Mouse (Mus musculus) adrenal gland, postnatal 25 days (tissue): ENCODE results near the gene Smtnl2. TPM values are rescaled to one million over a fixed set of nuclear protein-coding genes. Genes with fewer than 3 reads are reported as not detected.

Source experiments
- DNase-seq: peaks from one replicate; pipeline ENCODE4 v3.0.0; 2021; ENCODE audit warnings: mixed read lengths
- total RNA-seq: library from RNA; stranded (reverse); gene quantifications from 2 replicates; pipeline ENCODE4 v1.2.3, GENCODE M21; 2021

Gene Smtnl2
- total RNA-seq, 1 experiment from 2014 or later, result 2.6 TPM

DNA sequence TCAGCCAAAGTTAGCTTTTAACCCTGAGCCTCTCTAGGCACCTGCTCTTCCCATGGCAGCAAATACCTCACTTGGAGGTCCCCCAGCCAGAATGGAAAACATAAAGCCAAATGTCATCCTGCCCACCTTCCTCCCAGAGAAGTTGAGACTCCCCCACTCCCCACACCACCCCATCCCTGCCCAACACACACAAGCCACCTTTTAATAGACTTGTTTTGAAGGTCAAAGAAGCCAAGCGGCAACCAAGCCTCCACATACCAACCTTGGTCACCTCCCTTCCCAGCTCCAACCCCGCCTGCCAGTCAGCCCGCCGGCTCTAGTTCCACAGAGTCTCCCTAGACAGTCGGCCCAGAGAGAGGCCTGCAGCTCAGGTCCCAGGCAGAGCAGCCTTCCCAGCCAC is 9.5 kb downstream of the Smtnl2 start:
- DNase-seq, result no peak

DNA sequence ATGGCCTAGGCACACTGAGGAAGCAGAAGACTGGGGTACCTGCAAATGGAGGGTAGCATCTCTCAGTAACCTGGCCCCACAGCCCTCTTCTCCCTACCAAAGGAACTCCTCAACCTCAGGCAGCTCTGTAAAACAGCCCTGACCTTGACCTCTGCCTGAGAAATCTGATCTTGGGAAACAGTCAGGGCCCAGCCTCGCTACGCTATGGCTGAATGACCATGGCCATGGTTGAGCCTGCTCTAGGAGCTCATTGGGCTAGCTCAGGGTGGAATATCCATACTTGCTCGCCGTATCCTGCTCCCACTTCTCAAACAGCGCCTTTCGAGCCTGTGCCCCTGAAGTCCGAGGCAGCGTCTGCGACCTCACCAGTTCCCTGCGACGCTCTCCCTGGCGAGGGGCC is 10.4 kb downstream of the Smtnl2 start:
- DNase-seq, result no peak

DNA sequence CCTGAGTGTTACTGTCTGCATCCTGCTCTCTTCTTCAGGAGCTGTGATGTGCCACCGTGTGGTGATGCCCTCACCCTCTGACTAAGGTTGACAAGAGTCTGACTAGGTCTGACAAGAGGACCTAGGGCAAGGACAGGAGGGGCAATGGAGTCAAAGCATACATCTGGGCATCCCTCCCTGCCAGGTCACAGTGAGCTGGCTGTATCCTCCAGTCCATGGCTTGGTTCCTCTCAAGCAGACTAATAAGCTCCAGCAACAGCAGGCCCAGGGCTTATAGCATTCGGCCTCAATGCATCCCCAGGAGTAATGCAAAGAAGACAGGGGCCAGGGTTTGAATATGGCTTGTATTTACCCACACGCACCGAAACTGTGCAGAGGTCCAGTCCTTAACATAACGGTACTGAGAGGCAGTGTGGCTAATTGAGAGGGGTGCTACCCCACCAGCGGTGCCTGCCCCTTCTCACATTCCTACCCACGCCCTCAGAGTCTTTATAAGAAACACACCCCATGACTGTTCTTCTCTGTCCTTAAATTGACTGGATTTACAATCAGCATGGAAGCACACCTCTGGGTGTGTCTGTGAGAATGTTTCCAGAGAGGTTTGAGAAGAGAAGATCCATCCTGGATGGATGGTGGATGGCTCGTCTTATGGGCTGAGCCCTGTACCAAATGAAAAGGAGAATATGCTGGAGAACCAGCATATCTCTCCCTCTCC is 13.5 kb downstream of the Smtnl2 start:
- DNase-seq, result no peak

DNA sequence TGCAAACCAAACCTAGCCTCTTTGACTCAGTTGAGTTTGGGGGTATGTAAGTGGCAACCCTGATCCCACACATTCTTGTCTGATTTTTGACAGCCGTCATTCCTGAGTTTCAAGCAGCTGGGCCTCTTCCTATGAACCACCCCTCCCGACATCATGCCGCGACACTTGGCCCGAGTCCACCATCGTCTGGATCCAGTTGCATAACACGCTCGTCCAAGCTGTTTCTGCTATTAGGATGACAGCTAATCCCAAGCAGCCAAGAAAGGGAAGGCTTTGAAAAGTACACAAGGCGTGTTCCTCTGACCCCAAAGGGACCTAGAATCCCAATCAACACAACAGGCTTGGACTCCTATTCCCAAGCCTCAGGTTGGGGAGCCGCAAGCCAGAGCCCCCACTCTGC is 14.4 kb downstream of the Smtnl2 start:
- peak; percentile 66 for DNase-seq

DNA sequence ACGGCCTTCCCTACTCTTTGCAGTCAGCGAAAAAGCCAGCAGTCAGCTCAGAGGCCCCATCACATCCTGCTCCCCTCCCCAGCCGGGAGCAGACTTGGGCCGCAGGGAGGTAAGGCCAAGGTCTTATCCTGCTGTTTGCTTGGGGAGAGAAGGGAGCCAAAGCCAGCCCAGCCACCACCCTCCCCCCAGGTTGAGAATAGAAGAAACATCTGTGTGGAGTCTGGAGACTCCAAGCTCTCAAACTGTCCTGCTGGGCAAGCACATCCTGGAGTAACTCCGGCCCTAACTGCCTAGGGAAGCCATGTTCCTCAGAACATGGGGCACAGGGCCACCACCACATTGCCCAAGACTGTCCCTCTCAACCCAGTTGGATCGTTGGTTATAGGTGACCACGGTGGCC is 14.9 kb downstream of the Smtnl2 start:
- no peak for DNase-seq

DNA sequence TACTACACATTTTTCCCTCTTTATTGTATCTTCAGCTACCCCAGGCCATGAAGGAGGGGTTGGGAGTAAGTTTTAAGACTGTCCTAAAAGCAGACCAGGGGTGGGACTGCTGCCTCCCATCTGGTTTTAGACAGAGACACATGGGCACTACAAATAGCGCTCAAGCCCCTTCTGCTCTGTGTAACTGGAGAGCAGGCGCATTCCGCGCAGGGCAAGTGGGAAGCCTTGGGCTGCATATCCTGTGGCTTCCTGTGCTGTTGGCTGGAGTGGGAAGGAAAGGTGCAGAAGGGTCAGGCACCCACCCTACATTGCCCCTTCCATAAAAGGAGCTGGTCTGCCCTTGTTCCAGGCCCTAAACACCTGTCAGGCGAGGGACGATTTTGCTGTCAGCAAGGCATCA is 15.9 kb downstream of the Smtnl2 start:
- no peak for DNase-seq

DNA sequence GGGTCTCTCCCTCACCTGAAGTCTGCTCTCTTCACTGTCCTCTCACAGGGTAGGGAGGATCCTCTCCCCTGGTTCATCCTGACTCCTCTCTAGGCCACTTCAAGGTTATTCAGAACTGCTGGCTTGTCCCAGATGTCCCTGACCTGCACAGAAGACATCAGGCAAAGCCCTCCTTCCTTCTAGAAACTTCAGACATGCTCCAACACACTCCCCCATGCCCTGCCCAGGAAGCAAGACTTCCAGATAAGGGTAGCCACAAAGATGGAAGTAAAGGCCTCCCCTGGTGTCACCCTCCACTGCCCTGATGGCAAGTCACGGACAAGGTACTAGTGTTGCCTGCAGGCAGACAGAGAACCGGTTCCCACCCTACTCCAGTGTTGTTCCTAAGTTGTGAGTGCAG is 16.8 kb downstream of the Smtnl2 start:
- no peak for DNase-seq

DNA sequence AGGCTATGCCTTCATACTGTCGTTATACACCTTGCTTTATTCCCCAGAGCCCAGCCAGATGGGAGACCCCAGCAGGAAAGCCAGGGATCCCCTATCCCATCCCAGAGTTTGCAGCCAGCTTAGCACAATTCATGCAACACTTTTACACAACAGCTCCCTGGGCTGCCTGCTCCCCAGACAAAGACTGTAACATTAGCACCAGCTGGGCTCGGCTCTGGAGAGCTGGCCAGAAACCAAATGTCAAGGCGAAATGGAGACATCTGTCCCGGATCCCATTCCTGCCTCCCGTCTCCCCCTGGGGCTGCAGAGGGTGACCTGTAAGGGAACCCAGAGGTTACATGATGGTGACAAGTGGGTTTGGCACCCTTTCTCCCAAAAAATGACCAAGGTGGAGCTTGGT is 17.8 kb downstream of the Smtnl2 start:
- peak; percentile 66 for DNase-seq

DNA sequence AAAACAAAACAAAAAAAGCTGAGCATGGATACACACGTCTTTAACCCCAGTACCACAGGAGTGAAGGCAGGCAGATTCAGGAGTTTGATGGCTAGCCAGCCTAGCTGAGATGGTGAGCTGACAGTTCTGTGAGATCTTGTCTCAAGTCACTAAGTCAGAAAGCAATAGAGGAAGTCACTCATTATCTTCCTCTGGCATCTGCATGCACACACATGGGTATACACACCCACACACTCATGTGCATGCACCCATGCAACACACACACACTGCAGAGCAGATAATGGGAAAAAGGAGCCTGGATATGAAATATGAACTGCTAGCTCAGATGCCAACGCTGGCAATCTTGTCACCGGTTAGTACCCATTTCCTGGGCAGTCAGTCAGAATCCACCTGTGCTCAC is 18.3 kb downstream of the Smtnl2 start:
- DNase-seq, result no peak

DNA sequence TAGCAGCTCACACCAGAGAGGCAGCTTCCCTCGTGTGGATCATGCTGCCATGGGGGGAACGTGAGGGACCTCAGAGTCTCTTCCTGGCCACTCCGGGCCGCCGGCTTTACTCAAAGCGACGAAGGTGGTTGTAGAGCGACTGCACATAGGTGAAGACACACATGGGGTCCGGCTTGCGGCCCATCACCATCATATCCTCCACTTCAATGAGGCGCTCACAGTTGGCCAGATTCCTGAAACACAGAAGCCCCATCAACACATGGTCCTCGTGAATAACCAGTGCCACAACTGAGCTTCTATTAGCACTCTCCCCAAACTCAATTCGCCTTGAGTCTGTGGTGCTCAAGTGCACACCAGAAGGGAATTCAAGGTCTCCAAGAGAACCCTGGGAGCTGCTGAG is 20.3 kb downstream of the Smtnl2 start:
- no peak for DNase-seq

DNA sequence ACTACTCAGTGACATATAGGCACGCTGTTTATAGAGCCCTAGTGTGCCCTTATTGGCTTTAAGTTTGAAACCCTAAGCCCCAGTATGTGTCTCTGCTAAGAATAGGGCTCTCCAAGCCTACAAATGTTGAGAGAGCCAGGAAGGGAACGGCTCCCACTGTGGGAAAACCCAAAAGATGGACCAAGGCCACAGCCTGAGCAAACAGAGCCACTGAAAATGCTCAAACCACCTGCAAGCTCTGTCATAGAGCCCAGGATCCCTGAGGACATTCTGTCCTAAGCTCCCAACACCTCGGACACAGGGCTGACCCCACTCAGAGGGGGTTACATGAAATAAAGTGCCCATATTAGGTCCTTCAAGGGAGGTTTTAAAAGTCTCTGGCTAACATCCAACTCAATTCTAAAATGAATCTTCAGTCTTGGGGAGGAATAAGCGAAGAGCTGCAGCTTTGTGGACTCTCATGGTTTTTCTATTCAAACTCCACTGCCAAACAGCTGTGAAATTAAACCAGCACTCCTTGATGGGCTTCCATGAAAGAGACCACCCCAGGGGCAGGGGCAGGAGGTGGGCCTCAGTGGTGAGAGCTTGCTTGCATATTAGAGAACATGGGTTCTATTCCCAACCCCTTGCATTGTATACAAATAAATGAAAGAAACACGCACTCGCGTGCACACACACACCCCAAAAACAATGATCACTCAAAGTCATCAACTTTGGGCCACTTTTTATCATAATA is 21.9 kb downstream of the Smtnl2 start:
- no peak for DNase-seq

DNA sequence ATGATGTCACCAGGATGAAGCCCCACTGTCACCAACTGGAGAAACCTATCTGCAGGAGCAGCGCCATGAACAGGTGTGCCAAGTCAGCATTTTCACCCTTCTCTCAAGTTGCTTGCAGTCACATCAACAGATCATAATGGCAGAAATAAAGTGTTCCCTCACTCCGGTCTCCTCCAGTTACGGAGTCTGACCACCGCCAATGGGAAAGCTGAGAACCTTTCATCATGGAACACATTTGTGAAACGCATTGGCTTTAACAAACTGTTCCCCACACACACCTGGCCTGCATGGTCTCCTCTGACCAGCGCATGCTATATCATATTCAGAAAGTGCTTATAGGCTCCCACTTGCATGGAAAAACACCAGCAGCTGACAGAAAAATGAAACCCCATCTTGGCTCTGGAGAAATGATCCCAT is 23.4 kb downstream of the Smtnl2 start:
- DNase-seq, result no peak

DNA sequence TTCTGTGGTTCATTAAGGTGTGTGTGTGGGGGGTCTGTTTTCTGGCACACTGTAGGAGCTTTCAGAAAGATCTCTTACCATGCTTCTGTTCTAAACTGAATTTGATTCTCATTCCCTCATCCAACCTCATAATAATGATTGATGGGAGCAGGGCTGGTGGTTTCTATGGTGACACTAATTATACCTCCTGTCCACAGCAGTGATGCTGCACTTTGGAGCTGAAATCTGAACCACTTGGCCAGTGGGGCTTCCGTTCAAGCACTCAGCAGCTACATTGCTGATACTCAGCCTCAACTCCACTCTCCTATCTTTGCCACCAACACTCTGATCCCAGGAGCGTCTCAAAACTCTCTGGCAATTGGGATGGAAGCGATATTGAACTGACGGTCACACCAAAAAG is 32.2 kb downstream of the Smtnl2 start:
- no peak for DNase-seq

DNA sequence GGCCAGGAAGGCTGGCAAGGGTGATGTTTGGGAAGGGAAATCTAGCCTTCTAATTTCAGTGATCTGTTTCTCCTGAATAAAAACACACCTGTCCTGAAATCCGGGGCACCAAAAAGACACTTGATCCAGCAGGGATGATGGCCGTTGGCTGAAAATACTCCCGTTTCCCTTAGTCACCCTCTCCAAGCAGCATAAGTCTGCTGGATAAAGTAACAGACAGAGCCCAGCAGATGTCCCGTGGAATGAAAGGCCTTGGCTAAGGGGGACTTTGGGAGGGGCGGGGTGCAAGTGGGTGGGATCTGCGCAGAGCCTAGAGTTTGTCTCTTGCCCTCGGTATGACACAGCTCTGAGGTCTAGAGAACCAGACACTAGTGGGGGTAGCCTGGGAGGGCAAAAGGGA is 33.3 kb downstream of the Smtnl2 start:
- no peak for DNase-seq

DNA sequence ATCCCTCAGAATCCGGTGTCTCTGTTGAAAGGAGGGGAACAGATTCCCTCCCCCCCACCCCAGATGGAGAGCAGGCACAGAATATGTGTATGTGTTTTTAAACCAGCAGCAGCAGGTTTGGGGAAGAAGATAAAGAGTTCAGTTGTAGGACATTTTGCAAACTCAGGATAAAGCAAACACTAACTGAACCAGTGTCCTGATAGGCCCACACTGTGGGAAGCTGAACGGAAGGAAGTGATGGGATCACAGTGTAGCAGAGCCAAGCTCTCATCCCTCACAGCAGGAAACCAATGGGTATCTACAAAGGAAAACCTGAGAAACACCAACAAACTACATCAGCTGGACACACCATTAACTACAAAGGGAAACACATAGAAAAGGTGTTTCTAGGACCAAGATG is 35.0 kb downstream of the Smtnl2 start:
- no peak for DNase-seq

DNA sequence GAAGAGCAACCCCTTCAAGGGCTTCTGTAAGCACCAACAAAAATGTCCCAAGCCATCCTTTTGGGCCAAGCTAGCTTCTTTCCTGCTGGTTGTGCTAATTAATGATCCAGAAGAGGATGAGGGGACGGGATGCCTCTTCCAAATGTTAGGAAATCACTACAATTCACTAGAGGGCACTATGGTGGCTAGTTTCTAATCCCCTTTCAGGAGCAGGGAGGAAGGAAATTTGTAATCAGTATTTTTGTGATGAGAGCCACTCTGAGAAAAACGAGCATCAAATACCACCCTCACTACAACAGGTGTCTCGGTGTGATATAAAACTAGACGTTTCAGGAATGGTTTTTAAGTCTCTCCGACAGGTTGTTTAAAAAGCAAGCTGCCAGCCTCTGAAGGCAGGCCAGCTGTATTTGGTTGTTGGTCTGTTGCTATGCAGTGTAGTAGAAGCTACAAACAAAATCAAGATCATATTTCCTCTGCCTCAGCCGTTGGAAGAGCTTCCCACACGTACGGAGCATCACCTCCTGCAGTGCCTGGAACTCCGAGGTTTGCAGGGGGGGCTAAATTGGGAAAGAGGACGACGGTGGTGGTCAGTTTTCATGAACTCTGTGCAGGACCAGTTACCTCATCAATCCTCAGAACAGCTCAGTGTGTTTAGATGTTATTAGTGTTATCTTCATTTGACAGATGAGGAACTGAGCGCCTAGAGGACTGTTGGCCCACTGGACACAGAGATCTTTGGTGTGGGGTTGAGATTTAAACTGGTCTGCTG is 41.4 kb downstream of the Smtnl2 start:
- no peak for DNase-seq

DNA sequence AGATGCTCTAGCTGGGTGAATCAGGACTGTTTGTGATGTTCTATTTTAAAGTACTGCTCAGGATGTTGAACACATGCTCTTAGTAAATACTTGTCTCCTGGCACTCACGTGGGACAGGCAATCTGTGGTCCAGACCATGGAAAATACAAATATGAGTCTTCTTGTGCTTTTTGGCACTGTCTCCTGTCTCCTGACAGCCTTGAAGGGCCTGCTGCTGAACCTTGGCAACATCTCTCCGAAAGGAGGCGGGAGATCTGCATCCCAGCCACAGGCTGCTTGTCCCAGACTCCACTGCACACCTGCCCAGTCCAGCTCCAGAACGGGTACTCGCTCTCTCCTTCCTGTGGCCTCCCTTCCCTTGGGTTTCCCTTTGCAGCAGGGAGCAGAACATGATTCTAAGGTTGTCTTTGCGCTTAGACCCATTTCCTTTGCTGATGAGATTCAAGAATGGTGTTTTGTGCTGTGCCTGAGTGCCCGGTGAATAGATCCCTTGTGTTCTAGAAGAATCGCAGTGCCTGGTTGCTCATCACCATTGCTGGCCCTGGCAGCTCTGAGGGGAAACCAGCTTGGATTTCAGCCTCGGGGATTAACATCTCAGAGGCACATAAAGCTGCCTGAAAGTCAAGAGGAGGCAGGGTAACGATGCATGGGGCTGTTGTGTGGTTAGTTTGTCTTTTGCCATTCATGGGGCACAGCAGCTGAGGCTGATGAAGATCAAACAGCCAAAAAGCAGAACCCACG is 43.4 kb downstream of the Smtnl2 start:
- DNase-seq, result no peak

DNA sequence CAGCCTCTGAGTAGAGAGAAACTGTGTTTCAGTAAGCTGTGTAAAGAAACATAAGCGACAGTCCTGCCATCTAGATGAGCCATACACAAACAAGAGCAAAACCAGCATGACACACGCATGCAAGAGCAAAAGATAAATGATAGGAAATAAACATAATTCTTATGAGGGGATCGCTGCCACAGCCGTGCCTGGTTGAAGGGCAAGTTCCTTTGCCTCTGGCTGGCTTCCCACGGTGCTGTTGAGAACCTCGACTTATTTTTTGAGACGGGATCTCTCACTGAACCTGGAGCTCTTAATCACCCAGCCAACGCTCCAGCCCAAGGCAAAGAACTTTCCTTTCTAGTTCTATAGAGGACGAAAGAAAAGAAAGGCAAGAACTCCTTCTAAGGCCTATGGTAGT is 45.4 kb downstream of the Smtnl2 start:
- peak; percentile 55 for DNase-seq

DNA sequence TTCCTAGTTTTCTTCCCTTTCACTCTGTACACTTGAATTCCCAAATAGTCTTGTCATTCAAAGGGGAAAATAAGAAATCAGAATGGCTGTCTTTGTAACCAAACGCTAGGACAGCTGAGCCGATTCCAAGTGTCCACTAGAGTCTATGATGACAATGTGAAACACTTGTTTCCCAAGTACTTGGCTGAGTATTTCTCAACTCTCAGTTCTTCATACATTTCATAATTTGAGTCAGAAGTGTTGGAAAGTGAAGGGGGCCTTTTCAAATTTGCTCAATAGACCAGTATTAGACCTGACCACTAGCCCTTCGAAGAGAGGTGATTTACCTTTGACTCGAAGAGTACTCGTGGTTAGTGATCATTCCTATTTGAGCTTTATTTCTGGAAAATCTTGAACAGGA is 47.0 kb downstream of the Smtnl2 start:
- DNase-seq, result no peak

DNA sequence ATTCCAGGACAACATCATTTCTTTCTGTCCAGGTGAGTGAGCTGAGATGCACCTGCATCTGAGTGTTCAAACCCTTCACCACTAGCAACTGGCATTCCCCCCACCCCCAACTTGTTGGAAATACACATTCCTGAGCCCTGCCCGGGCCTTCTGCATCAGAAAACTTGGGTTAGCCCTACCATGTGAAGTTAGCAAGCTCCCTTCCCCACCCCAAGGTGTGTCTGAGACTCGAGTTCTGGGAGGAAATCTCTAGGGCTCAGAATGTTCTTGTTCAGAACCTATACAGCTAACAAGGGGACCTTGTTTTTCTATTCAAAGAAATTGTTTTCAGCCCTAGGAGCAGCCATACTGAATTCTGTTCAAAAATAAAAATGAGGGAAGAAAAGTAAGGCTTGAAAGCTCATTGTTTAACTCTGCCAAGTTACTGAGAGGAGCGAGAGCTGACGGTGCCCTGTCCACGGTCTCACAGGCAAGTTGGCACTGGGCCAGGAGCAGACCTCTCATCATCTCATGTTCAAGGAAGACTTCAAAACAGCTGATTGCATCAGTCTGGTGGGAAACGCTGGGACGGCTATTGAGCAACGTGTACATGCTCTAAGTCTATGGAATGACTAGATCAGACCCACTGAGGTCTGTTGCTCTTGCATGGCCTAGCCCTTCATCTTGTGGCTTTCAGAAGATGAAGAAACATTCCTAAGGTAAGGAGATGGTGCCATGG is 47.8 kb downstream of the Smtnl2 start:
- DNase-seq, result peak; percentile 35

DNA sequence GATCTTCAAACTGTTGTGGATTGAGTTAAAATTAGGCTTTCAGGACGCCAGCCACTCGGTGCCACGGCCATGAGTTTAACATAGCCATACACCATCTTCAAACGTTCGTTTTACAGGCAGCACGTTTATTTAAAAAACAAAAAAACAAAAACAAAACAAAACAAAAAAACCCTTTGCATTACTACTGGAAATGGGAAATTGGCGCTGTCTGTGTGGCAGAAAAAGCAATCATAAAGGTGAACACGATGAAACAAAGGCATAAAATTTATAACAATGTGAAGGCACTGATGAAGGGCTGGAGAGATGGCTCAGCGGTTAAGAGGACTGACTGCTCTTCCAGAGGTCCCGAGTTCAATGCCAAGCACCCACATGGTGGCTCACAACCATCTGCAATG is 49.2 kb downstream of the Smtnl2 start, which contains the start of gene Tekt1:
Tekt1 (minus strand) TSS at position 96 of the 395 bp plus-strand sequence.
- no peak for DNase-seq
